Mouse (Mus musculus) mouse embryonic stem cell (cell line): ENCODE data around the gene Hspb9.

ENCODE experiments used
- in situ Hi-C, 2 experiments: fragments of 300-500 bp; cut with MboI; formaldehyde crosslinking; loops; 1 replicate in 1 of 2; 3 replicates in 1 of 2; pipeline ENCODE4 v1.14.3; 2019 to 2020; ENCODE audit warnings: low sequenced_read_pairs in 2 of 2, low pct_unique_long_range_greater_than_20kb in 1 of 2, mixed read lengths in 1 of 2; ENCODE audit not compliant: unreplicated experiment in 1 of 2

Hspb9 gene

DNA sequence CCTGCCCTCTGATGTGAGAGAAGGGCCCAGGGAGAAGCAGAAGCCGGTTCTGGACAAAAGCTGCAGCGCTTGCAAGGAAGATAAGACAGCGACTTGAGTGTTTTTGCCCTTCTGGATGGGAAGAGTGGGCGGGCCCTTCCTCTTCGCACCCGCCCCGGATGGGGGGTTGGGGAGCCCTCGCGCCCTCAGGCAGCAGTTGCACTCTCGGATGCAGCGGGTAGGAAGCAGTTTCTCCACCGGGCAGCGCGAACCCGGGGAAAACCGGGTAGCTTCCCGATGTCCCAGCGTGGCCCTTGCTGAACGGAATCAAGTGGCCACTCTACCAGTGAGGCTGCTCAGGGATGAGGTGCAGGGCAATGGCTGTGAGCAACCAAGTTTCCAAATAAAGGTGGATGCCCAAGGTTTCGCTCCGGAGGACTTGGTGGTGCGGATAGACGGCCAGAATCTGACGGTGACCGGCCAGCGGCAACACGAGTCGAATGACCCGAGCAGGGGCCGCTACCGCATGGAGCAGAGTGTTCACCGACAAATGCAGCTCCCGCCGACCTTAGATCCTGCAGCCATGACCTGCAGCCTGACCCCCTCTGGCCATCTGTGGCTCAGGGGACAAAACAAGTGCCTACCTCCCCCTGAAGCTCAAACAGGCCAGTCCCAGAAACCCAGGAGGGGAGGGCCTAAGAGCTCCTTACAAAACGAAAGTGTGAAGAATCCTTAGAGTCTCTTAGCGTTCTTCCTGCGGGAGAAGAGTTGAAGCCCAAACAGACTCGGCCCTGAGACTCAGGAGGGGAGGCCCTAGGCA, at the start of gene Hspb9:
TSS of gene Hspb9 (plus strand) at position 116 of the 799 bp plus-strand sequence.
- in situ Hi-C loops, result no loop called here

DNA sequence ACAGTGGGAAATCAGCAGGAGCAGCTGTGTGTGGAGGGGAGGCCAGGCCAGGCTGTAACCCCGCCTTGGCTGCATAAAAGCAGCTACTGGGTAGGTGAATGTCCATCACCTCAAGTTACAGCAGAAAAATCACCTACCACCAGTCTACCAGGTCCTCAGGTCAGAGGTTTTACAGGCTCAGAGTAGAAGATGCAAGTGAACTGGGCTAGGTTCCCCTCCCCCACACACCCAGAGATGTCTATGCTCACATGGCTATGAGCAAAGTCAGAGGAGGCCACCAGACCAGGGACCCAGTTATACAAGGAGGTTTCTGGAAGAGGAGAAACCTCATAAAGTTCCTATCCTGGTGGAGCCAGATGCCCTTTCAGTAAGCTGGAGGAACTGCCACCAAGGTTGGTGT, 42.6 kb upstream of the Hspb9 start:
- in situ Hi-C loops, result no loop called here

DNA sequence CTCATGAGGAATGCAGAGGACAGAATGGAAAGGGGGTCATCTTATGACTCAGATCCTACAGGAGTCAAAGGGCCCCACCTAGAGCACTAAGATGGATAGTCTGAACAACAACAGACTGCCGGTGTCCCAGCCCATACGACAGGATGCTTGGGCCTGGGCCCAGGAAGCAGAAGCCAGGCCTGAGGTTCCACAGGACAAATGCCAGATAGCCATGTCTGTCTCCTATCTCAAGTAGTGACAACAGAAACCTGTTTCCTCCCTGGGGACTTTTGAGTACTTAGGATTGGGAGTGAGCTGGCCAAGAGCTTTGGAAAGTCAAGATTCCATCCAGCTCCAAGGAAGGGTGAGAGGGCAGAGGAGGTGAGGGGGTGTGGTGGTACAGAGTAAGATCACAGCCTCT, 41.7 kb upstream of the Hspb9 start:
- in situ Hi-C loops, result no loop called here

DNA sequence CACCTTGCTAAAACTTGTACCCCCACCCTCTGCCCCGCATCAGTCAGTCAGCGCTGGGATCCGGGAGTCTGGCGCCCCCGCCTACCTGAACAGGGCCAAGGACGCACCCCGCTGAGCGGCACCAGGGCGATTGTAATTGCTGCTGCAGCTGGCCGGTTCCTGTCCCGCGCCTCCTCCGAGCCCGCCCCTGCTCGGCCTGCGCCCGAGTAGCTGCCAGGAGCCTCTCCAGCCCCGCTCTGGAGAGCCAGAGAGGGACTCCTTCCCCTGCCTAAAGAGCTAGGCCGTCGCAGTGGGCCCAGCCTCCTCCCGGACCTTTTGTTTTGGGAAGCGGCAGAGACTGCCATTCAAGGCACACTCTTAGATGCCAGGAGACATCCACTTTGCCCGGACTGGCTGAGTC, 40.5 kb upstream of the Hspb9 start:
- in situ Hi-C loops, result no loop called here

DNA sequence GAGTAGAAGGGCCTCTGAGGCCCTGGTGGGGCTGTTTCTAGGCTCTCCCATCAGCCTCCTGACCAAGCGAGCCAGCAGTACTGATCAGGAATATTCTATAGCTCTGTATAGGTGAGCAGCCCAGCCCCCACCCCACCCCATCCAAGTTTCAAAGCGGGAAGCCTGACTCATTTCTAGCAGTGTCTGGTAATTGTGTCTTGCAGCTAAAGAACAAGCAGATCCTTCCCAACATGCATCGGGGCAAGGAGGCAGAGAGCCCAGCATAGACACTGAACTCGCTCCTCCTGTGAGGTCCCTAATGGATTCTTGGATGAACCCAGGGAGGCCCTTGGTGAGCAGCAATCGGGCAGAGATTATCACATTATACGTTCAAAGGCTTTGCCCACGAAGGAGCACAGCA, 35.8 kb upstream of the Hspb9 start:
- in situ Hi-C loops, result no loop called here

- in situ Hi-C loops, result no loop called here
Measured at GRCm38 (mm10) chr11:100681826-100682225, 31.8 kb upstream of the Hspb9 start.

GRCm38 (mm10) chr11:100682526-100682925, 31.1 kb upstream of the Hspb9 start:
- in situ Hi-C loops, result no loop called here

- in situ Hi-C loops, result no loop called here
Measured at GRCm38 (mm10) chr11:100684084-100684483, 29.6 kb upstream of the Hspb9 start.

GRCm38 (mm10) chr11:100685371-100685770, 28.3 kb upstream of the Hspb9 start:
- in situ Hi-C loops, result no loop called here

GRCm38 (mm10) chr11:100687265-100687664, 26.4 kb upstream of the Hspb9 start:
- in situ Hi-C loops, result no loop called here

- in situ Hi-C loops, result no loop called here
Measured at GRCm38 (mm10) chr11:100688443-100688842, 25.2 kb upstream of the Hspb9 start.

GRCm38 (mm10) chr11:100690389-100690788, 23.3 kb upstream of the Hspb9 start:
- in situ Hi-C loops, result loop anchor here in 1 of 2 experiments (10.0 kb wide), 1 partner anchor 266 kb away; no protein-coding TSS in a partner anchor

GRCm38 (mm10) chr11:100692164-100692616, 21.5 kb upstream of the Hspb9 start, which contains the start of gene Zfp385c:
Gene Zfp385c, minus strand, starts transcription at chr11:100692455.
- in situ Hi-C loops, result loop anchor here in 1 of 2 experiments (10.0 kb wide), 1 partner anchor 267 kb away; no protein-coding TSS in a partner anchor

GRCm38 (mm10) chr11:100693154-100693553, 20.5 kb upstream of the Hspb9 start:
- in situ Hi-C loops, result loop anchor here in 1 of 2 experiments (10.0 kb wide), 1 partner anchor 268 kb away; no protein-coding TSS in a partner anchor

GRCm38 (mm10) chr11:100694926-100695325, 18.7 kb upstream of the Hspb9 start:
- in situ Hi-C loops, result loop anchor here (5.0 to 10.0 kb wide), 5 partner anchors 68 to 338 kb away; partner anchors contain the start of genes Cnp (in 1 of the 2) and Hap1 (in 1 of the 2)

DNA sequence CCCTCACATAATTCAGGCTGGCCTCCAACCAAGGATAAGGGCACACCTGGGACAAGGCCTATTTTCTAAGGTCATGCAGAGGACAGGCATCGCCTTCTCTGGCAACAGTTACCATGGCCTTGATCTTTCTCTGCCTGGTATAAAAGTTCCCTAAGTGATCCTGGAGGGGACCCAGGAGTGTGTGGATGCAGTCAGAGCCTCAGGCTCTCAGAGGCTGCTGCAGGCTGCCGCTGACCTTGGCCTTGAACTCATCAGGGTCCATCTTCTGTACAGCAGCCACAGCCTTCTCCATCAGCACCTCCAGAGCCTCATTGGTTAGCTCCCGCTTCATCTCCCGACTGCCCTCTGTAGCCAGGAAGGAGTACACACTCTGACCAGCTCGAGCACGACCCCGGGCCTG, 15.7 kb upstream of the Hspb9 start:
- in situ Hi-C loops, result loop anchor here (5.0 to 10.0 kb wide), 5 partner anchors 71 to 341 kb away; partner anchors contain the start of genes Cnp (in 1 of the 2) and Hap1 (in 1 of the 2)

GRCm38 (mm10) chr11:100700710-100701109, 12.9 kb upstream of the Hspb9 start:
- in situ Hi-C loops, result loop anchor here in 1 of 2 experiments (10.0 kb wide), 1 partner anchor 336 kb away; no protein-coding TSS in a partner anchor

DNA sequence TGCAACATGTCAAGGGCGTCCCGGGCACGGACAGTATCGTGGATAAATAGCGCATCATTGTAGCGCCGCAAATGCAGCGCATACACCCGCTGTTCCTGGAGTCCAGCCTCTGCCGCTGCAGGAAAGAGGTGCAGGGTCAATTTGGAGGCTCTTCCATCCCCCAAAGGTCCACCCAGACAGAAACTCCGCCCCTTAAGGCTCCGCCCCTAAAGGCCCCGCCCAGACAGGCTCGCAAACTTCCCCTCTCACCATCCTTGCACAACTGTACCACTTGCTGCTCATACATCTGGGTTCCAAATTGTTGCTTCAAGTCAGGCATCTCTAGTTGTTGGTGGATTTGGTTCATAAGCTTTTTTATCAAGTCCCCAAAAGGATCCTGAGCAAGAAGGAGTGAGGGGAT, 12.3 kb upstream of the Hspb9 start:
- in situ Hi-C loops, result loop anchor here in 1 of 2 experiments (10.0 kb wide), 1 partner anchor 336 kb away; no protein-coding TSS in a partner anchor

DNA sequence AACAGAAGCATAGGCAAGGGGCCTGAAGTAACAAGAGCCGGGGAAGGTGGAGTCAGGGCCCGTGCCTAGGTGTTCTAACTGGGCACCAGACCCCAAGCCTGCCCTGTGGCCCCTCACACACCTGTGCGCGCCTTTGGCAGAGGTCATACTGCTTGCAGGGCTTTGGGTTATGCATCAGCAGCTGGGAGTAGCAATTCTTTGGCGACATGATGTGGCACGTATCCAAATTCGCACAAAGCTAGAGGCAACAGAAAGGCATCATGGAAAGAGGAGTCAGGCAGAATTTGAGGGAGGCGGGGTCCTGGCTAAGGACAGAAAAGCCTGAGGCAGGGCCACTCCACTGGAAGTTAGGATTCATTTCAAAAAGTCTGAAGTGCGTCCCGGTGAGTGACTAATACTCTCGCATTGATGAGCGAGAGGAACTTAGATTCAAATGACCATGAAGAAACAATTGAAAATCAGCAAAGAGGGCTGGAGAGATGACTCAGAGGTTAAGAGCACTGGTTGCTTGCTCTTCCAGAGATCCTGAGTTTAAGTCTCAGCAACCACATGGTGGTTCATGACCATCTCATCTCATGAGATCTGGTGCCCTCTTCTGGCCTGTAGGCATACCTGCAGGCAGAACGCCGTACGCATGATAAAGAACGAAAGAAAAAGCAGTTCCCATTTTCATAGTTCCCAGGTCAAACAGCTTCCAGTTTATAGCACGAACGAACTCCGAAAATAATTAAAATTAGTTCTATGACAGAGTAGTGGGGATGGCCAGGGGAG, 11.4 kb upstream of the Hspb9 start:
- in situ Hi-C loops, result loop anchor here in 1 of 2 experiments (10.0 kb wide), 1 partner anchor 337 kb away; no protein-coding TSS in a partner anchor
